Mouse (Mus musculus): ENCODE measurements around the gene Gnaz.

DNA sequence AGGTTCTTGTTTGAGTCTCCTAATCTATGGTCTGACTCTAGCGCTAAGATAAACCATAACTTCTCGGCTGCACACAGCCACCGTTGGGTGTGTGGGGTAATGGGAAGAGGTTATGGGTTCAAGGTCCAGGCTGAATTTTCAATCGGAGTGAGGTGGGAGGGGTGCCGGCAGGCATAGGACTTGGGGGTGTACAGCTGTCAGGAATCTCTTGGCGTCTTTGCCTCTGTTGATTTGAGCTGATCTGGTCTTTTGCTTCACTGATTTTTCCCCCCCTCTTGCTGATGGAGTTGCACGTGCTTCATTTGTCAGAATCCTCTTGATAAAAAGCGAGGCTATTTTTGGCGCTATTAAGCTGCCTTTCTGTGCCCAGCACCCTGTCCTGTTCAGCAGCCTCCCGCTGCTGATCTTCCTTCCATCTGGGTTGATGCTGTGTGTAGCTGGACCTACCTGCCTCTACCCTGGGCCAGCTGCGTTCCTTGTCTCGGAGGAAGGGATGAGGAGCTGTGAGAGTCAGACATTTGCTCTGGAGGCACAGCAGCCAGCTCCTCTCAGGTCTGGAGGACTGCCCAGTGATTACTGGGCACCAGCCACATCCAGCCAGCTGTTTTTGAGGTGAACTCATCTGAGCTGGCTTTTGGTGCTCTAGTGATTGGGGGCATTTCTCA, 96.5 kb downstream of the Gnaz start:
- TF ChIP-seq POLR2A (IDR thresholded peaks at IDR 0.05; ENCODE audit: low read depth, low read length): no peak
- TF ChIP-seq CTCF (IDR thresholded peaks at IDR 0.05; ENCODE audit: extremely low read depth, insufficient read length, insufficient replicate concordance, low read depth, low read length): no peak
